Mouse (Mus musculus): ENCODE measurements around the gene Umad1.

DNA sequence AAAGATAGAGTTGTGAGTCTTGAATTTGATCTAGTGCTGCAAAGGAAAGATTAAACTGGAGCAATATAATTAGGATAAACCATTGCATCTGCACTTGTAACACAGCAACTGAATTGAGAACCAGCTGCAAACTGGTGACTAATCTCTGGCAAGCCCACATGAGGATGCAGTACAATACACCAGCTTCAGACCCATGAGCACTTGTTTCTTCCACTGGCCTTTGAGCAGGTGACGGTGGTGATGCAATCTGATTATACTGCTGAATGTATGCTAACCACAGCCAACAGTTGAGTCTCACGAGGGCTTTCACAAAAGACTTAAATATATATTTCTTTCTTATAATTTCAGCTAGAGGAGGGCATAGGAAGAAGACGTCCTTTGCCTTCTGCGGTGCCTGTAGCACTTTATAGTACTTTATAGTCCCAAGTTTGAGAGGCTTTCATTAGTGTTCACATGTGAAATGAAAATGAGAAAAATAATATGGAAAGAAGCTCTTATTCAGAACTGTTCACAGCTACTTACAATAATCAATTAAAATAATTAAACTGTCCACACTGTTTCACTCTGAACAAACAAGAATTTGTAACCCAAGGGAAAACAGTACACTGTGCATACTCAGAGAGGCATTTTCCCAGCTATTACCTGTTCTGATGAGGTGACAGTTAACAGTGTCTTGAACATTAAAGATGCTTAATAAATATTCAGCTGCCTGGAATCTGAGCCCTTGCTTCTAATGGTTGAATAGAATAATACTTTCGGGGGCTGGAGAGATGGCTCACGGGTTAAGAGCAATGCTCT is 40.2 kb downstream of the Umad1 start:
- no peak for TF ChIP-seq PAX5 (IDR thresholded peaks at IDR 0.05; ENCODE audit: low read length)
- no peak for TF ChIP-seq E2F4 (IDR thresholded peaks at IDR 0.05; ENCODE audit: insufficient replicate concordance, low read depth, low read length)
- TF ChIP-seq TCF12 (IDR thresholded peaks at IDR 0.05; ENCODE audit: low read depth, low read length), result peak; percentile 98
- no peak for TF ChIP-seq CTCF (conservative IDR thresholded peaks at IDR 0.05 in 1 of 2, IDR thresholded peaks at IDR 0.05 in 1 of 2; ENCODE audit: low read depth in 2 of 2, low read length in 2 of 2)
- peak; percentile 95 for TF ChIP-seq EP300 (IDR thresholded peaks at IDR 0.05; ENCODE audit: low read length)
- TF ChIP-seq RCOR1 (conservative IDR thresholded peaks at IDR 0.05; ENCODE audit: low read depth, low read length), result no peak

All from CH12.LX (cell line).